Mouse (Mus musculus) thymus, adult 2 months (tissue): ENCODE measurements around the gene Sfta2.

ENCODE experiments used
- CTCF ChIP-seq: fragments of 200-500 bp; IDR thresholded peaks from 2 replicates; pipeline ENCODE4 v1.5.1; 2012; ENCODE audit warnings: mild to moderate bottlenecking, control low read depth, low read length, moderate library complexity, borderline replicate concordance; ENCODE audit not compliant: control insufficient read depth, poor library complexity, insufficient read depth; ENCODE audit errors: extremely low read depth
- POLR2A ChIP-seq: fragments of 200-500 bp; IDR thresholded peaks from 2 replicates; pipeline ENCODE4 v1.6.1; 2012; ENCODE audit warnings: mild to moderate bottlenecking, low read length, control low read depth, moderate library complexity; ENCODE audit not compliant: control insufficient read depth, poor library complexity, insufficient read depth; ENCODE audit errors: extremely low read depth

DNA sequence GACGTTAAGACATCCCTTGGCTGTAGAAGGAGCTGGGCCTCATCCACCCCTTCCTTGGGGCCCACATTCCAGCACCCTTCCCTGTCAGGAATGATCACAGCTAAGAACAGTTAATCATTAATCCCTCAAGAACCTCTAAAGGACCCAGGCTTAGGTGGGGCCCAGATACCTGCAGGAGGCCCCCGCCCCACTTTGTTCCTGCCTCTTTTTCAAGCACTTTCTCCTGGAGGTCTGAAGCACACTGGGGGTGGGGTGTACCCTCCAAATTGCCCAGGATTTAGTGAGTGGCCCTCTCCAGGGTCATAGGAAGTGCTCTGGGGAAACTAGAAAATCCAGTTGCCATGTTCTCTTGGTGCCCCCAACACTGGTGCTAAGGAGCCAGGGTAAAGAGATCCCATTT lies 48.1 kb downstream of the Sfta2 start:
- TF ChIP-seq CTCF, result no peak
- no peak for TF ChIP-seq POLR2A
